Mouse (Mus musculus): ENCODE data around the gene Tmem245.
A peak's percentile ranks its signal among the peaks of the same experiment; 100 is the strongest.

The Tmem245 gene

DNA sequence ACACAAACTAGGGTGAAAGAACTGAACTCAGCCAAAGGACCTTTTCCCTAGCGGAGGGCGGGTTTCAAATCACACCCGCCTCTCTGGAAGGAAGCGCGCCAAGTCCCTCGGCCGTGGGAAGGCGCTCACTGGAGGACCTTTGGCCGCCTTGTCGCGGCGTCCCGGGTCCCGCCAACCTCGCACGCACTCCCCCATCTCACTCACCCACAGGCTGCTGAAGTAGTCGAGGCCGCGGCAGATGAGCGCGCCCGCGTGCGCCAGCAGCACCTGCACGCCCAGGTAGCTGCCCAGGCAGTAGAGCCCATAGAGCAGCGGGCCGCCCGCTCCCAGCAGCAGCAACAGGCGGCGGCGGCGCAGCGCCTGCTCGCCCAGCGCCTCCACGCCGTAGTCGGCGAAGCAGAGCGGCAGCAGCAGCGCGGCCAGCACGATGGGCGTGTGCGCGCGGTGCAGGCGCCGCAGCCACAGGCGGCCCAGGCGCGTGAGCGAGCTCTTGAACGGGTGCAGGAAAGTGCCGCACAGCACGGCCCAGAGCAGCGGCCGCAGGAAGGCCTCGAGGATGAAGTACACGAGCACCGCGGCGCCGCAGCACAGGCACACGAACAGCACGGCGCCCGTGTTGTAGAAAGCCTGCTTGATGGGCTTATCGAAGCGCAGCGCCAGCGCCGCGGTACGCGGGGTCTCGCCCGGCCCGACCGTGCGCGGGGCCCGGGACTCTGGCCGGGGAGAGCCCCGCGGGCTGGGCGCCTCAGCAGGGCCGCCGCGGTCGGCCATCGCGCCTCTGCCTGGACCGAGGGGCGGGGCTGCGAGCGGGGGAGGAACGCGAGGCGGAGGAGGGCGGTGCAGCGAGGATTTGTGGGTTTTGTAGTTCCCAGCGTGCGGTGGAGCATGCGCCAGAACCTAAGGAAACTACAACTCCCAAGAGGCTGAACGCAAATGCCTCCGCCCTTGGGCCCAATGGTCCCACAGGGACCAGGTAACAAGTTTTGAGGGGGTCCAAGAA is at the start of gene Tmem245:
Gene Tmem245 (minus strand): TSS at position 797 of the 1,000 bp plus-strand sequence.
- ATAC-seq (ENCODE audit: low TSS enrichment), result peak; percentile 83

DNA sequence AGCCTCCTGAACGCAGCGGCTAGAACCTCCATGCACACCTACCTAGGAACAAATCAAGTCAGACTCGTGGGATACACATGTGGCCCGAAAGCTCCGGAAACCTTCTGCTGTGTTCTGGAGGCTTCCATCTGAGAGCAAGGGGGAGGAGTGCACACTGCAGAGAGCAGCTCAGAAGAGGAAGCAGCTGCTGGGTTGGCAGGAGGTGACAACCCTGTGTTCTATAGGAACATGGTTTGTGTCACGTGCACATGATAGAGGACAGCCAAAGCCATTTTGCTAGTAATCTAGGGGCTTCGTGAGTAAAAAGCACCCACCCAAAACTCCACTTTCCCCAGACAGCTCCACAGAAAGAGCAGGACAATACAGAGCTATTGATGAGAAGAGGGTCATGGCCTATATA is 46.1 kb upstream of the Tmem245 start:
- ATAC-seq (ENCODE audit: low TSS enrichment), result peak; percentile 6; the same call in 1 of the 2 replicates

DNA sequence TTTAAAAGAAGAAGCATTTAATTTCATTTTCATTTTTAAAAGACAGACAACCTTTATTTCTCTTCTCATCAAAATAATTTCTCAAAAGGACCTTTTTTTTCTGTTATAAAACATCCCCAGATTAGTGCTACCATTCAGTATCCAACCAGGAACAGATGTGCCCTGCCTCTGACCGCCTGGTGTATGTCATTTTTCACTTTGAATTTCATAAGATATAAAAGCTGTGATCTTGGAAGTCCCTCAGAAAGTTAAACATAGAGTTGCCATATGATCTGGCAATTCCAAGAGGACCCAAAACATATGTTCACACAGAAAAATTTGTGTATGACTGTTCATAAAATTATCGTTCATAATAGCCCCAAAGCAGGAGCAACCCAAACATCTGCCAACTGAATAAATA is 44.7 kb upstream of the Tmem245 start:
- ATAC-seq (ENCODE audit: low TSS enrichment), result no peak

DNA sequence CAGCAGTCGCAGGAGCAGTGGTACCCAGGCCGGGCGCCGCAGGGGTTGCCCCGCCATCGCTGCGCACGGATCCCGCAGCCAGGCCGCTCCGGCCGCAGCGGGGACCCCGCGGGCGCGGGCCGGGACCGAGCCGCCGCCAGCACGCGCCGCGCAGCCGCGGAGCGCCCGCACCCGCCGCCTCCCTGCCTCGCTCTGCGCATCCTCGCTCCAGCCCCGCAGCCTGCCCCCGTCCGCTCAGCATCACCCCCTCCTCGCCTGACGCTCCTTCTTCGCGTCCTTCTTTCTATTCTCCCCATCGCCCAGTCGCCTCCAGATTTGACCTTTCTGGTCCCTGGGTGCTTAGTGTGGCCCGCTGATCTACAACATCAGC is 43.0 kb upstream of the Tmem245 start, which contains the start of gene Frrs1l:
Gene Frrs1l (minus strand): TSS at position 177 of the 370 bp plus-strand sequence.
- peak; percentile 79 for ATAC-seq (ENCODE audit: low TSS enrichment)

DNA sequence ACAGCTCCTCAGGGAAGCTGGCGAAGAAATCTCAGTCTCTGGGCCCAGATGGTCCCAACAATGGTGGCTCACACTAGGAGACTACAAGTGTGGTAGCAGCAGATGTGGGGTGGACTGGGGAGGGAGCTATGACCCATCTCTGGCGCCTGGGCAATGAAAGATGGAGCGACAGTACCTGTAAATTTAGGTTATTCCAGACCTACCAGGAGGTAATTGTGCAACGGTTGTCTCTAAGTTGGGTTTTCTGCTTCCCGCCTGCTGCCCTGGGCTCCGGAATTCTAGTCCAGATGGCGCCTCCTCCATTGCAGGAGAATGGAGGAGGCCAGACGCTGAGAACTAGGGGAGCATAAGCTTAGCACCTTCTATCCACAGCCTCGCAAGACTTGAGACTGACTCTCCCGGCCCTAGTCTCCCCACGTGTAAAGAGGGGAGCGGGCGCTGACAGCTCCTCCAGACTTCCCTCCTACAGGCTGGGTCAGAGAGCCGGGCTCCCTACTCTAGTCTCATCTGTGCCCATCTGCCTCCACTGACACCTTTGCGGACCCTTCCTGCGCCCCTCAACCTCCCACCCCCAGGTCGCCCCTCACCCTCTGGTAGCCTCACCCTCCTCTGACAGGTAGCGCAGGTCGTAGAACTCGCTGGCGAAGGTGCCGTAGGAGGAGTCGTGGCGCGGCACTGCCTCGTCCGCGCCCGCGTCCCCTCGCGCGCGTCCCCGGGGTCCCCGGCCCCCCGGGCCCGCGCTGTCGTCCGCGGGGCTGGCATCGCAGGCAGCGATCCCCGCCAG is 42.4 kb upstream of the Tmem245 start:
- ATAC-seq (ENCODE audit: low TSS enrichment), result peak; percentile 75

DNA sequence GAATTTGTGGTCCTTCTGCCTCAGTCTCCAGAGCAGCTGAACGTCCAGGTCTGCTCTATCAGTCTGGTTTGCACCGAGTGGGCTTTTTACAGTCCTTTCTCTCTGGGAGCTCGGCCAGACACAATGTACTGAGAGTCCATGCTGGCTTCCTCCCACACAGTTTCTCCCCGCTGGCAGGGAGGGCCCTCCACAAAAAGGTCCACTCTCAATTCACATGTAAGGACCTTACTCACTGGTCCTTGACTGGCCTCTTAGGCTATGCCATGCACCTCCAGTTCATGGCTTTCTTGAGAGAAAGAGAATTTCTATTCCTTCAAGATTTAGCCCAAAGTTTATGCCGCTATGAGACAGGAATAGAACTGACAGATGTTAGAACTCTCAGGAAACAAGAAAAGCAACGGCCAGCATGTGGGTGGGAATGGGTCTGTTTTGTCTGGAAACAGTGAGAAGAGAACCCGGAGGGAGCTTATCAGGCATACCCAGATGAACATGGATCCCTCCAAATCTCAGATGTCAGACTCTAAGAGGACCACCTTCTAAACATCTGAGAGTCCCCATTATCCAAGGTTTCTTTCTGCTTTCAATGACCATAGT is 18.4 kb upstream of the Tmem245 start:
- peak; percentile 71 for ATAC-seq (ENCODE audit: low TSS enrichment)

DNA sequence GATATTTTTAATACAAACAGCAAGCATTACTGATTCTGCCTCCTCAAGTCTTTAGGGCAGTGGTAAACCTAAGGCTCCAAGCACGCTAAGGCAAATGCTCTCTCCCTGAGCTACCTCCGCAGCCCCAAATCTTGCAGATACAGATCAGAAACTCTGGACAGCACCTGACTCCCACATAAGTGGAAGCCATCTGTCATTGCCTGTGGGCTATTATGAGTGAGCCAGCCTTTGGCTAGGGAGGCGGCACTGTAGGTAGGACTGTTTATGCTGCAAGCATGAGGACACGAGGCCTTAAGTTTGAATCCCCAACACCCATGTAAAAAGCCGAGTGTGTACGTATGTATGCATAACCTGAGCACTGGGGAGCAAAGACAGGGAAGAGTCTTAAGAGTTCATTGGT is 16.4 kb upstream of the Tmem245 start:
- peak; percentile 75 for ATAC-seq (ENCODE audit: low TSS enrichment)

DNA sequence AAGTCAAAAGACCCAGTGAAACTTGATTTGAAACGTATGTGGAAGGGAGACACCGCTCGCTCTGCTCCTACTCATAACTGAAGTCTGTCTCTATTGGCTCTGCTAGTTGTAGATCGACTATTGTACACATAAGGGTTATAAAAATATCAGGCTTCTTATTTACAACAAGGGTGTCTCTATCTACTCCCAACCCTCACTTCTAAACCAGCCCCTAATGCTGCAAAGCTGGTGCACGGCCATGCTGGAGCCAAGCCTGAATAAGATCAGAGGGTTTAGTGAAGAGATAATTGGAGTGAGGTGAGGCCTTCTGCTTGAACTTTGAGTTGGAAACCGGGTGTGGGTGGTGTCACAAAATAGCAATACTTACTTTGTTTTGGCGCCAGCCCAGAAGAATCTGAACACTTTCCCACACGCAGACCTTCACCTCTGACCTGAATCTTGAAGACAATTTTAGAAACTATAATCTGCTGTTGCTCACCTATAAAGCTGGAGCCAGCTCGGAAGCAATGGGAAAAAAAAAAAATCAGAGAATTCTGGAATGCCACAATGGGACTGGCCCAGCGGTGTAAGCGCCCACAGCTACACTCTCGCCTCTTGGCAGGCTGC is 14.2 kb upstream of the Tmem245 start:
- ATAC-seq (ENCODE audit: low TSS enrichment), result no peak

DNA sequence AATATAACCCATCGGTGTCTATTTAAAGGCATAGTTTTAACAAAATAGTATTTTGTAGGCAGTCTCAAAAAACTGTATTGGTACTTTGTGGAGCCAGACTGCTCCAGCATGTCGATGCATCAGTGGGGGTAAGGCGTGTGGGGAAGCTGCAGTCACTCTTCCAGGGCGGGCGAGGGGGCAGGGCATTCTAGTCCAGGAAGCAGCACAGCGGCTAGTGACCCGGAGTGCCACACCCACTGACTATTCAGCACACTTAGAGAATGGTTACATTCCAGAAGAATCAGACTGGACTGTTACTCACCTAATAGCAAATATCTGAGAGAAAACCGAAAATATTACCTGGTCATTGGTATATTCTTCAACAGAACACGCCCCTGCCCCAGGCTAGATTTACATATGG is 10.3 kb upstream of the Tmem245 start:
- ATAC-seq (ENCODE audit: low TSS enrichment), result no peak

DNA sequence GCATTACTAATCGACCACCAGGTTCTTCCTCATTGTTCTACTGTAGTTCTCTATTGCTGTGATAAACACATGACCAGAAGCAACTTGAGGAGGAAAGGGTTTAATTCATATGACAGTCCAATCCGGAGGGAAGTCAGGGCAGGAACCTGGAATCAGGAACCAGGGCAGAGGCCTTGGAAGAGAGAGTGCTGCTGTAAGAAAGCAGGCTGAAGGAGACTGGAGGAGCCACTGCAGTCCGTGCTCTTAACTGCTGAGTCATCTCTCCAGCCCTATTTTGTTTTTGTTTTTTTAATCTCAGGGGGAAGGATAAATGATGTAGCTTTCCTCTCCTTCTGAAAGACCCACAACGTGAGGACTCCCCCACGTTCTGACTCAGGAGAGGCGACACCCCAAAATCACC is 6.0 kb upstream of the Tmem245 start:
- ATAC-seq (ENCODE audit: low TSS enrichment), result no peak

DNA sequence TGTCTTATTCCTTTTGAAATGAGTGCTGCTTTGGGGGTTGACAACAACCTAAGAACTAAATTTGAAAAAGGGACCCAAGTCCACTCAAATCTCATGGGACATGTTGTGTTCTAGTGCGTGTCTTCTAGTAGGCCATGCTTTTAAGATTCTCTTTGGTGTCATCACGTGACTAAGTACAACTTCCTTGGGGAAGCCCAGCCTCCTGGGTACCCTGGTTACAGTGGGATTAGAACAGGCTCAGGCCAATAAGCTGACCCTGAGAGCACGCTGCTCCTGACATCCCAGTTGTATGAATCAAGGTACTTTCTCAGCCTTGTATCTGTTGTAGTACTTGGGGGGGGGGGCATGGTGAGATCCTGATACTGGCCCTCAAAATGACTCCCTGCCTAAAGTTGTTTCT is 4.5 kb upstream of the Tmem245 start:
- ATAC-seq (ENCODE audit: low TSS enrichment), result no peak

DNA sequence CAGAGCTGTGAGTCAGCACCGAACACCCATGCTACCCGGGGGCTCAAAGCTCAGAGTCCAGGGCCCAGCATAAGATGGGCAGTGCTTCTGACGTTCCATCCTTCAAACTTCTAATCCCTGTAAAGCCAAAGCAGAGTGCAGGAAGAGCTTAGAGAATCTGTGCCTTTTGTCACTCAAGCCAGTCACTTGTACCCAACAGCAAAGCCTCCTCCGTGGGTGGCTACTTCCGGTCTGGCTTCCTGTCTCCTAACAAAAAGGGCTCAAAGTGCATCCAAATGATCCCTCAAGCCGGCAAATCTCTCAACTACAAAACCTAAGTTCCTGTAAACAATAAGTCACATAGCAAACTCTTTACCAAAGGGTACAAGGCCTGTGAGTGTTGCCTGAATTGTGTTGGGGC is 2.3 kb upstream of the Tmem245 start:
- ATAC-seq (ENCODE audit: low TSS enrichment), result no peak

DNA sequence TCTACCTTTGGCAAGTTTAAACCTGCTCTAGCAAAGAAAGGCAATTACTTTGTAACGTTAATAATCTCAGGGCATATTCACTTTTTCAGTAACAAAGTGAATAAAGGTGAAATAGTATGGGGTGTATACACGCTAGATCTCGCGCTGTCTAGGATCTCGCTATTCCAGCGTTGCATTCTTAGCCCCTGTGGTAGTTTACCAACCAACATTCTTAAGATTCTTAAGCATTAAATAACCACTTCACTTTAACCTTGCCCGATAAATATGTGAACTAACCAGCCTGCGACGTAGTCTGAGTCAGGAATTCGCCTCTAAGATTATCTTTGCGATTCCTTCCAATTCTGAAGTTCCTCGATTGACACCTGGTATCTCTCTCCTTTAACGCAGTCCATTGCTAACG is 1.1 kb downstream of the Tmem245 start:
- ATAC-seq (ENCODE audit: low TSS enrichment), result no peak

DNA sequence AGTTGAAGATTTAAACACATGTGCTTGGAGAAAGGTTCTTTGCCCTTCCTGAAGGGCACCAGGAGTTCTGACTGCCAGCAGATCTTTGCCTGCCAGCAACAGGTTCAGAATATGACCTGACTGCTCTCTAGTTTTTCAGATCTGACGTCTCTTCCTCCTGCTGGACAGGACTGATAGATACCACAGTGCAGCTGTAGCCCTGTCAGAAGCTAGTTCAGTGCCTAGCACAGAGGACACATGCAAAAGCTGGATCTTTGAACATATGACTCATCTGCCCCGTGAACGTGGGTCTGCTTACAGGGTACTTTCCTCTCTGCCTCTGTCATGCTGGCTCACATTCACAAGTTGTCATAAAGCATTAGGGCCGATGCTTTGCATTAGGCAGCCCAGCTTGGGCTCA is 3.0 kb downstream of the Tmem245 start:
- no peak for ATAC-seq (ENCODE audit: low TSS enrichment)

DNA sequence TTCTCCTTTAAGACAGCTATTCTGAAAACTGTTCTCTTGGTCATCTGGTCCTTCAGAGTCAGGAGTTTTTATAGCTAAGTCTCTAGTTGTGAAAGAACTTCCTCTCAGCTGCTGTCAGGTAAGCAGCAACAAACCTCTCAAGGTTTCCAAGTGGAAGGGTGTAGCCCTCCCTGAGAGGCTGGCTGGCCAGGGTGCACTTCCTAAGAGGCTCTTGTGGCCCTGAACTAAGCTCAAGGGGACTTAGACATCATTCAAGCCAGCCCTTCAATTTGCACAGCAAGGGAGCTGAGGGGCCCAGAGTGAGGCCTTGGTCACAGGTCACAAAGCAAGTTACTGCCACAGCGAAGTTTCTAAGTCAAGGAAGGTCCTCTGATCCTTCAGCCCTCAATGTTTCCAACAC is 4.0 kb downstream of the Tmem245 start:
- ATAC-seq (ENCODE audit: low TSS enrichment), result no peak

DNA sequence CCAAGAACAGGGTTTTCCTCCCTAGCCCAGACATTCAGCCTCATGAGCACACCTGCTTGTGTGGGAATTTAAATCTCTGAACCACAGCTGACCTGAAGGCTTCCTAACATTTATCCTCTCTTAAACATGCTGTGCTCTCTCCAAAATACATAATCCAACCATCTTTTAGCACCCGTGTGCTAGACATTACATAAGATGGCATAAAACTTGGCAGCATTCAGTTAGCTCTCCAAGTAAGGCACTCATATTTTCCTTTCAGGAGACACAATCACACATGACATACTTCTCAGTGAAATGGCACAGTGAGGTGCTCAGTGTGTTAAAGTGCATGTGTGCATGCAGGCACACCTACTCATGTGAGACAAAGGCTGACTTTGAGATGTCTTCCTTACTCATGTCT is 4.7 kb downstream of the Tmem245 start:
- ATAC-seq (ENCODE audit: low TSS enrichment), result peak; percentile 35

DNA sequence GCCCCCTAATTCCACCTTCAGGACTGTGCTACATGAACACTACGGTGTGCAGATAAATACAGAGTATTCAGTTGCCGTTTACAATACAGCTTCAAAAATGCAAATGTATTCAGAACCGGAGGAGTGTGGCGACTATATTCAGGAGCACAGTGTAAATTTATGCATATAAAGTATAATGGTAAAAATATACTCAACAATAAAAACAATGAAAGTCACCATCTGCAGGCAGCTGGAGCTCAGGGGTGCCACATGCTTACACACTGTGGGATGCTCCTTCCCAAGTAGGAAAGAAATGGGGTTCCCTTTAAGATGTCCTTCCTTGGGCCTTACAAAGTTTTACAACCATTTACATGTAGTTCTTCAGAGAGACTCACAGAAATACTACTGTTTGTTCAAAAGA is 5.8 kb downstream of the Tmem245 start:
- ATAC-seq (ENCODE audit: low TSS enrichment), result peak; percentile 43

DNA sequence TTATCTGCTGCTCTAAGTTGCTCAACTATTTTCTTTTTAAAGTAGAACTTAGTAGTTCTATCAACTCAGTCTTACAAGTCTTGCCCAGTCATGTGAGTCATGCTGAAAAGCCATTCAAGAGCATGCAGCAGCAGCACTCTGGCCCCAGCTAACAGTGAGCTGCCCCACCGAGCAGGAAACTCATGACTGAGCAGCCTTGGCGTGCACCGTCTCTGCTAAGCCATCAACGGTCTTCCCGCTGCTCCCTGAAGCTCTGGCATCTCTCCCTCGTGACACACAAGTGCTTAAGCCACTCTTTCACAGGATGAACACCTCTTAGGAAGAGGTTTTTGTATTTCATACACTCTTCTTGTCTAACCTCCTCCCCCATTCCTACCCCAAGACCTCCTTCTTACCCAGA is 10.1 kb downstream of the Tmem245 start:
- ATAC-seq (ENCODE audit: low TSS enrichment), result no peak

DNA sequence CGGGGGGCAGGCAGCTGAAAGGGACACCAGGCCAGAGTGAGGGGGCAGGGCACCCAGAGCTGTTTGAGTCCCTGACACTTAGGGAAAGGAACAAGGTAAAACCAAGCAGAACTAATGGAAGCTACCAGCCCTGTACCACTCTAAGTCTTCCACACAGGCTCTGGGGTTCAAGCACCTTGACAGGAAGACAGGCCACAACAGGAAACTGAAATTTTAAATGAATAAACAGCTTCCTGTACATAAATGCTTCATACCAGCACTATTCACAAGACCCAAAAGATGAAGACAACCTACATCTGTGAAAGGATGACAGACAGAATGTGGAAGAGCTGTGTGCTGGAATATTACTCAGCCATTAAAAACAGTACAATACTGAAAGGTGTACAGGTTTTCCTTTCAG is 11.9 kb downstream of the Tmem245 start:
- no peak for ATAC-seq (ENCODE audit: low TSS enrichment)

DNA sequence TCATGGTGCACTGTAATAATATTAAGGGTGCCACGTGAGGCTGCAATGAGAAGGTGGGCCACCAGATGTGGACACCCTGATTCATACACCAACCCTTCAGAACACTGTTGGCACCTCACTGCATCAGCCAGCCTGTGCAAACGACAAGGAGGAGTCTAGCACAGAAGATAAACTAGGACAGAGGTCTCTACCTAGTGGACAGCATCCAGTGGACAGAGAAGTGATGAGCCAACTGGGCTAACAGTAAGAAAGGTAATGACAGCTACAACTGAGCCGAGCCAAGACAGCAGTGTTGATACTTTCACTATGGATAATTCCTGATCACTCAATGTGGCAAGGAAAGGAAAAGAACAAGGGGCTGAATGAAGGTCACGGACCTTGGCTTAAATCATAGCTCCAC is 14.1 kb downstream of the Tmem245 start:
- ATAC-seq (ENCODE audit: low TSS enrichment), result no peak

DNA sequence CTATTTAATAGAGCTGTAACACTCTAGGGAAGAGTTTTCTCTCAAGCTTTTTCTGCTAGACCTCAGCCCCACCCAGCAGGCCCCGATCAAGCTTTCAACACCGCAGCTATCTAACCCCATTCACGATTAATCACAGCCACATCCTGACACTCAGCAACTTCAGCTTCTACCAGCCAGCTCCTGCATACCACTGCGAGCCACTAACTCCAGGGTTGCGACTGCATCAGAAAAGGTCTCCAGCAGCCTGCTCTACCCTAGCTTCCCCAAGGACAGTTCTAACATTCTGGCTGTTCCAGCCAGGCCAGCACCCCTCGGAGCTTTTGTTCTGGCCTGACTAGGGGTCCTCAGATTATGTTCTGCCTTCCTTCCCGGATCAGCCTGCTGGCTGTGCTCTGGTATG is 15.1 kb downstream of the Tmem245 start:
- ATAC-seq (ENCODE audit: low TSS enrichment), result no peak

DNA sequence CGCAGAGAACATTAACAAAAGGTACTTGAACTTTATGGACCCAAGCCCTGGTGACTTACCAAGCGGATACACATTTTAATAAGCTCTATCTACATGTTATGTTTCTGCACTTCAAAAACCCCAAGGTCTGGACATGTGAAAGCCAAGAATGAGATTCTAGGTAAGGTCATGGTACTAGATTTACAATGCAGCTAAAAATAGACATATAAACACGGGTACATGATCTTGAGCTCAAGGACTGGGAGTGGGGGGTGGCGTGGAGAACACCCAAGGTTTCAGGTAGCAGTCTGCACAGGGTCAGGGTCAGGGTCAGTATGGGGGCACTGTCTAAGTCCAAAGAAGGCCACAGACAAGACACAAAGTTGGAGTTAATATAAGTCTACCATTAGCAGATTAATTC is 16.9 kb downstream of the Tmem245 start:
- ATAC-seq (ENCODE audit: low TSS enrichment), result no peak

Measured in frontal cortex, adult (tissue).